Mouse (Mus musculus) large intestine, adult 2 months (tissue): Measurements from ENCODE around the gene Serpina16. TPM values are rescaled to one million over a fixed set of nuclear protein-coding genes. Genes with fewer than 3 reads are reported as not detected.
"Not testable (repeated sequence)": the region's sequence is repeated elsewhere in the genome, so short reads cannot be mapped to it uniquely, and the experiment has no call there.

Experiments
- DNase-seq: peaks from one replicate; pipeline ENCODE4 v3.0.0-alpha.2; 2012; ENCODE audit warnings: low read depth, low spot score
- WGBS: fragments of 180-500 bp; shearing (Covaris S2); methylation state at CpG from one replicate; pipeline ENCODE4 v1.1.7; 2018; 5-methylcytosine and 5-hydroxymethylcytosine counted together
- polyA plus RNA-seq: library from polyadenylated mRNA; depleted of rRNA; stranded (reverse); fragments of >200 nt; gene quantifications from 2 replicates; pipeline ENCODE4 v1.2.3, GENCODE M21; 2012; rRNA removed

Serpina16 gene
- polyA plus RNA-seq = 0.06 TPM in 1 of 2 replicates, not detected in the other

- WGBS = 93% methylated on average over 1 of the region's 1 CpGs
- no peak for DNase-seq
Observed at GRCm38 (mm10) chr12:103676039-103676438, at the start of gene Serpina16. TSS of gene Serpina16 (minus strand) at chr12:103676139.

- DNase-seq = no peak
- WGBS = 76% methylated on average over 3 of the region's 3 CpGs
Observed at GRCm38 (mm10) chr12:103711537-103711936, 35.6 kb upstream of the Serpina16 start.

- no peak for DNase-seq
- WGBS = 49% methylated on average over 1 of the region's 1 CpGs
Observed at GRCm38 (mm10) chr12:103710405-103710804, 34.5 kb upstream of the Serpina16 start.

GRCm38 (mm10) chr12:103706113-103706512 is 30.2 kb upstream of the Serpina16 start:
- no peak for DNase-seq
- 38% methylated on average over 4 of the region's 4 CpGs for WGBS

GRCm38 (mm10) chr12:103705547-103705946 is 29.6 kb upstream of the Serpina16 start:
- 33% methylated on average over 2 of the region's 2 CpGs for WGBS
- DNase-seq = no peak

- DNase-seq = no peak
- WGBS = 86% methylated on average over 4 of the region's 4 CpGs
Observed at GRCm38 (mm10) chr12:103700144-103700750, 24.3 kb upstream of the Serpina16 start.

- DNase-seq = no peak
- 90% methylated on average over 8 of the region's 8 CpGs for WGBS
Observed at GRCm38 (mm10) chr12:103695429-103695828, 19.5 kb upstream of the Serpina16 start, which contains the start of gene Serpina1f. TSS of gene Serpina1f (minus strand) at chr12:103695529.

- WGBS = 11% methylated on average over 3 of the region's 3 CpGs
- DNase-seq = no peak
Observed at GRCm38 (mm10) chr12:103688221-103688814, 12.4 kb upstream of the Serpina16 start.

- 45% methylated on average over 7 of the region's 7 CpGs for WGBS
- DNase-seq = no peak
Observed at GRCm38 (mm10) chr12:103687021-103687420, 11.1 kb upstream of the Serpina16 start.

- no peak for DNase-seq
- WGBS = 78% methylated on average over 3 of the region's 3 CpGs
Observed at GRCm38 (mm10) chr12:103686050-103686449, 10.1 kb upstream of the Serpina16 start.

- 66% methylated on average over 3 of the region's 3 CpGs for WGBS
- DNase-seq = no peak
Observed at GRCm38 (mm10) chr12:103685386-103685785, 9.4 kb upstream of the Serpina16 start.

GRCm38 (mm10) chr12:103683775-103684174 is 7.8 kb upstream of the Serpina16 start:
- no peak for DNase-seq
- 36% methylated on average over 4 of the region's 4 CpGs for WGBS

GRCm38 (mm10) chr12:103681739-103682138 is 5.8 kb upstream of the Serpina16 start:
- DNase-seq = no peak
- WGBS = 43% methylated on average over 2 of the region's 2 CpGs

GRCm38 (mm10) chr12:103681169-103681568 is 5.2 kb upstream of the Serpina16 start:
- DNase-seq = no peak
- 43% methylated on average over 2 of the region's 2 CpGs for WGBS

GRCm38 (mm10) chr12:103679853-103680252 is 3.9 kb upstream of the Serpina16 start:
- 94% methylated on average over 1 of the region's 1 CpGs for WGBS
- DNase-seq = not testable (repeated sequence)

GRCm38 (mm10) chr12:103673179-103673578 is 2.8 kb downstream of the Serpina16 start:
- 44% methylated on average over 2 of the region's 2 CpGs for WGBS
- DNase-seq = no peak

GRCm38 (mm10) chr12:103671483-103671882 is 4.5 kb downstream of the Serpina16 start:
- DNase-seq = no peak
- WGBS = 68% methylated on average over 3 of the region's 3 CpGs

GRCm38 (mm10) chr12:103670964-103671363 is 5.0 kb downstream of the Serpina16 start:
- DNase-seq = no peak
- 56% methylated on average over 2 of the region's 2 CpGs for WGBS

GRCm38 (mm10) chr12:103670344-103670743 is 5.6 kb downstream of the Serpina16 start:
- DNase-seq = no peak
- WGBS = 59% methylated on average over 5 of the region's 5 CpGs

GRCm38 (mm10) chr12:103665286-103665685 is 10.7 kb downstream of the Serpina16 start:
- WGBS = 66% methylated on average over 3 of the region's 3 CpGs
- DNase-seq = no peak

- not testable (repeated sequence) for DNase-seq
Observed at GRCm38 (mm10) chr12:103662053-103662452, 13.9 kb downstream of the Serpina16 start.
